Mouse (Mus musculus) frontal cortex, adult 2 months (tissue): ENCODE results near the gene Atxn7l3b. TPM values are rescaled to one million over a fixed set of nuclear protein-coding genes. Genes with fewer than 3 reads are reported as not detected.

Experiments
- DNase-seq, 2 experiments: peaks; one replicate each; pipeline ENCODE4 v3.0.0; 2022; ENCODE audit warnings: low spot score in 1 of 2; ENCODE audit errors: extremely low spot score in 1 of 2
- polyA plus RNA-seq: library from polyadenylated mRNA; depleted of rRNA; stranded (reverse); fragments of >200 nt; gene quantifications from 2 replicates; pipeline ENCODE4 v1.2.3, GENCODE M21; 2012

The Atxn7l3b gene
- polyA plus RNA-seq, 1 experiment = 92.5 TPM

- DNase-seq = no peak
Measured at GRCm38 (mm10) chr10:112876655-112877393, 52.0 kb downstream of the Atxn7l3b start.
